Mouse (Mus musculus) CH12.LX (cell line): ENCODE data around the gene Gm5767. TPM values are rescaled to one million over a fixed set of nuclear protein-coding genes. Genes with fewer than 3 reads are reported as not detected.
A peak's percentile ranks its signal among the peaks of the same experiment; 100 is the strongest.

Source experiments
- DNase-seq: peaks from one replicate; pipeline ENCODE4 v3.0.0-alpha.2; 2013; ENCODE audit errors: extremely low read depth
- H3K27ac ChIP-seq: 2 replicates; pipeline ENCODE4 v1.5.1; 2012; ENCODE audit warnings: low read depth, mild to moderate bottlenecking, control low read depth, moderate library complexity; ENCODE audit not compliant: insufficient read depth
- H3K27me3 ChIP-seq: replicated peaks from 2 replicates; pipeline ENCODE3; 2012; ENCODE audit warnings: inconsistent platforms
- H3K36me3 ChIP-seq, 2 experiments: replicated peaks in 1 of 2; 2 replicates each; pipeline versions ENCODE3 to v1.6.1; 2012; ENCODE audit warnings: inconsistent platforms in 1 of 2, low read length in 1 of 2, mild to moderate bottlenecking in 1 of 2, mixed read lengths in 1 of 2, moderate library complexity in 1 of 2; ENCODE audit not compliant: control insufficient read depth in 1 of 2, insufficient read depth in 1 of 2
- H3K4me1 ChIP-seq, 2 experiments: 2 replicates each; pipeline ENCODE4 v1.6.1; 2012; ENCODE audit warnings: inconsistent platforms in 1 of 2, moderate library complexity in 1 of 2; ENCODE audit not compliant: insufficient read depth in 2 of 2, control insufficient read depth in 1 of 2
- H3K4me2 ChIP-seq: 2 replicates; pipeline ENCODE4 v1.6.1; 2012; ENCODE audit warnings: low read depth, mild to moderate bottlenecking, control low read depth; ENCODE audit not compliant: poor library complexity, insufficient read depth, severe bottlenecking
- H3K4me3 ChIP-seq, 3 experiments: fragments of 150-350 bp in 1 of 3; sonication (generic) in 1 of 3; replicated peaks in 1 of 3; 2 replicates each; pipeline versions ENCODE3 to v1.5.1; 2011 to 2012; ENCODE audit warnings: low read depth in 2 of 3, low read length in 2 of 3, mild to moderate bottlenecking in 2 of 3, moderate library complexity in 2 of 3, control low read depth in 1 of 3, improper control_type of control experiment in 1 of 3, inconsistent platforms in 1 of 3, mixed read lengths in 1 of 3; ENCODE audit not compliant: poor library complexity in 1 of 3
- H3K79me2 ChIP-seq: replicated peaks from 2 replicates; pipeline ENCODE4 v1.6.1; 2012; ENCODE audit warnings: mild to moderate bottlenecking, moderate library complexity; ENCODE audit not compliant: control insufficient read depth, poor library complexity, insufficient read depth, severe bottlenecking; ENCODE audit errors: extremely low read depth
- H3K9ac ChIP-seq: 2 replicates; pipeline ENCODE4 v1.6.1; 2012; ENCODE audit warnings: low read depth, mild to moderate bottlenecking, control low read depth, moderate library complexity; ENCODE audit not compliant: insufficient read depth
- H3K9me3 ChIP-seq: replicated peaks from 2 replicates; pipeline ENCODE3; 2012; ENCODE audit warnings: low read length, inconsistent platforms, mixed read lengths
- BHLHE40 ChIP-seq: IDR thresholded peaks from 2 replicates; pipeline ENCODE4 v1.6.1; 2011; ENCODE audit warnings: mild to moderate bottlenecking, low read depth, low read length, improper control_type of control experiment
- CHD2 ChIP-seq: IDR thresholded peaks from 2 replicates; pipeline ENCODE4 v1.6.1; 2011; ENCODE audit warnings: low read length, improper control_type of control experiment
- CTCF ChIP-seq, 2 experiments: IDR thresholded peaks in 1 of 2; conservative IDR thresholded peaks in 1 of 2; 2 replicates each; pipeline ENCODE4 v1.5.1; 2011 to 2012; ENCODE audit warnings: low read depth in 2 of 2, low read length in 2 of 2, improper control_type of control experiment in 1 of 2, inconsistent platforms in 1 of 2, mild to moderate bottlenecking in 1 of 2, moderate library complexity in 1 of 2
- ELF1 ChIP-seq: IDR thresholded peaks from 2 replicates; pipeline ENCODE4 v1.6.1; 2014; ENCODE audit warnings: low read depth, mild to moderate bottlenecking, inconsistent platforms, low read length, improper control_type of control experiment
- EP300 ChIP-seq: IDR thresholded peaks from 2 replicates; pipeline ENCODE4 v1.6.1; 2011; ENCODE audit warnings: low read length, improper control_type of control experiment
- GABPA ChIP-seq: IDR thresholded peaks from 2 replicates; pipeline ENCODE4 v1.6.1; 2012; ENCODE audit warnings: low read depth, low read length, improper control_type of control experiment, inconsistent platforms; ENCODE audit not compliant: insufficient replicate concordance
- IRF4 ChIP-seq: IDR thresholded peaks from 2 replicates; pipeline ENCODE4 v1.6.1; 2014; ENCODE audit warnings: low read depth, mild to moderate bottlenecking, inconsistent platforms, low read length, improper control_type of control experiment
- JUN ChIP-seq: IDR thresholded peaks from 2 replicates; pipeline ENCODE4 v1.6.1; 2011; ENCODE audit warnings: low read depth, mild to moderate bottlenecking, low read length, improper control_type of control experiment, moderate library complexity; ENCODE audit not compliant: insufficient read depth
- KAT2A ChIP-seq: IDR thresholded peaks from 2 replicates; pipeline ENCODE4 v1.6.1; 2012; ENCODE audit warnings: low read length, improper control_type of control experiment, inconsistent platforms; ENCODE audit not compliant: insufficient replicate concordance
- MAFK ChIP-seq: IDR thresholded peaks from 2 replicates; pipeline ENCODE4 v1.6.1; 2011; ENCODE audit warnings: low read length, improper control_type of control experiment; ENCODE audit not compliant: insufficient replicate concordance
- MAX ChIP-seq: IDR thresholded peaks from 2 replicates; pipeline ENCODE4 v1.6.1; 2011; ENCODE audit warnings: low read length, improper control_type of control experiment
- MAZ ChIP-seq: IDR thresholded peaks from 2 replicates; pipeline ENCODE4 v1.6.1; 2012; ENCODE audit warnings: low read depth, mild to moderate bottlenecking, inconsistent platforms, low read length, improper control_type of control experiment, moderate library complexity
- MEF2A ChIP-seq: IDR thresholded peaks from 2 replicates; pipeline ENCODE4 v1.6.1; 2014; ENCODE audit warnings: low read depth, mild to moderate bottlenecking, inconsistent platforms, low read length, improper control_type of control experiment, borderline replicate concordance
- MXI1 ChIP-seq: IDR thresholded peaks from 2 replicates; pipeline ENCODE4 v1.6.1; 2011; ENCODE audit warnings: mild to moderate bottlenecking, low read depth, low read length, improper control_type of control experiment
- MYC ChIP-seq: IDR thresholded peaks from 2 replicates; pipeline ENCODE4 v1.6.1; 2011; ENCODE audit warnings: low read depth, mild to moderate bottlenecking, improper control_type of control experiment, low read length
- NELFE ChIP-seq: IDR thresholded peaks from 2 replicates; pipeline ENCODE4 v1.6.1; 2011; ENCODE audit warnings: low read depth, low read length, improper control_type of control experiment
- NRF1 ChIP-seq: IDR thresholded peaks from 2 replicates; pipeline ENCODE4 v1.6.1; 2014; ENCODE audit warnings: low read depth, mild to moderate bottlenecking, inconsistent platforms, low read length, improper control_type of control experiment, moderate library complexity
- POLR2AphosphoS2 ChIP-seq: IDR thresholded peaks from 2 replicates; pipeline ENCODE4 v1.6.1; 2011; ENCODE audit warnings: low read depth, low read length, improper control_type of control experiment
- RAD21 ChIP-seq: IDR thresholded peaks from 2 replicates; pipeline ENCODE4 v1.6.1; 2011; ENCODE audit warnings: low read depth, mild to moderate bottlenecking, low read length, improper control_type of control experiment, moderate library complexity
- SIN3A ChIP-seq: IDR thresholded peaks from 2 replicates; pipeline ENCODE4 v1.6.1; 2012; ENCODE audit warnings: low read length, improper control_type of control experiment, inconsistent platforms
- SMC3 ChIP-seq: IDR thresholded peaks from 2 replicates; pipeline ENCODE4 v1.6.1; 2011; ENCODE audit warnings: low read depth, low read length, improper control_type of control experiment
- TCF12 ChIP-seq: IDR thresholded peaks from 2 replicates; pipeline ENCODE4 v1.6.1; 2014; ENCODE audit warnings: low read depth, mild to moderate bottlenecking, inconsistent platforms, low read length, improper control_type of control experiment
- USF2 ChIP-seq: conservative IDR thresholded peaks from 2 replicates; pipeline ENCODE4 v1.6.1; 2011; ENCODE audit warnings: low read depth, low read length, improper control_type of control experiment
- ZC3H11A ChIP-seq: IDR thresholded peaks from 2 replicates; pipeline ENCODE4 v1.6.1; 2012; ENCODE audit warnings: low read depth, mild to moderate bottlenecking, inconsistent platforms, low read length, improper control_type of control experiment
- ZMIZ1 ChIP-seq: IDR thresholded peaks from 2 replicates; pipeline ENCODE4 v1.6.1; 2012; ENCODE audit warnings: low read depth, mild to moderate bottlenecking, inconsistent platforms, low read length, improper control_type of control experiment
- ZNF384 ChIP-seq: IDR thresholded peaks from 2 replicates; pipeline ENCODE4 v1.6.1; 2012; ENCODE audit warnings: low read depth, low read length, improper control_type of control experiment, inconsistent platforms
- dilution Hi-C: fragments of 300-500 bp; cut with MboI; formaldehyde crosslinking; loops from 2 replicates; pipeline ENCODE4 v1.14.3; 2020; ENCODE audit warnings: low sequenced_read_pairs; ENCODE audit not compliant: extremely low pct_unique_long_range_greater_than_20kb, extremely low pct_ligation_motif_present
- in situ Hi-C: fragments of 300-500 bp; cut with MboI; formaldehyde crosslinking; loops from 3 replicates; pipeline ENCODE4 v1.14.3; 2019; ENCODE audit warnings: low sequenced_read_pairs, low pct_ligation_motif_present, low pct_unique_long_range_greater_than_20kb, mixed read lengths
- polyA plus RNA-seq: library from polyadenylated mRNA; unstranded; fragments of >175 nt; gene quantifications from 2 replicates; pipeline ENCODE4 v1.2.1, GENCODE M21; 2012; ENCODE audit warnings: low read depth; ENCODE audit not compliant: insufficient read length
- total RNA-seq, 2 experiments: library from RNA; depleted of rRNA; stranded (reverse); fragments of 300-350 nt in 1 of 2; fragments of >200 nt in 1 of 2; gene quantifications; 2 replicates each; pipeline ENCODE4 v1.2.3; 2012 to 2014

Gene Gm5767
- total and polyA plus RNA-seq, 3 experiments: not detected

- H3K27me3 ChIP-seq: peaks cover 15% of the 10 kb centered on the region
- H3K4me1 ChIP-seq: peaks cover 15 to 55% of the 10 kb centered on the region in 2 experiments
- no peak overlapping the region for H3K27ac ChIP-seq
- in situ Hi-C loops: loop anchor here (5.0 kb wide), 1 partner anchor 261 kb away; no protein-coding TSS in a partner anchor
- H3K4me3 ChIP-seq: no peak overlapping the region
- peaks cover 4 to 16% of the 10 kb centered on the region in 2 experiments for H3K36me3 ChIP-seq
- H3K9me3 ChIP-seq: no peaks in the 10 kb centered on the region
- dilution Hi-C loops: no loop called here
- DNase-seq: no peak
- no peak overlapping the region for H3K9ac ChIP-seq
- H3K4me2 ChIP-seq: peak overlapping the region; percentile 59; the same call in 1 of the 2 replicates
- TF ChIP-seq JUN (no peak), TCF12 (no peak), CTCF (conservative IDR thresholded peaks at IDR 0.05 in 1 of 2, IDR thresholded peaks at IDR 0.05 in 1 of 2; ENCODE audit: low read depth in 2 of 2, low read length in 2 of 2) (no peak), KAT2A (no peak), ELF1 (no peak), MXI1 (no peak), POLR2AphosphoS2 (no peak), ZMIZ1 (no peak), SMC3 (no peak), NRF1 (no peak), MAX (peak; percentile 44; the same call in 1 of the 2 replicates), IRF4 (no peak), MAZ (no peak), BHLHE40 (peak; percentile 89), SIN3A (no peak; the same call in 1 of the 2 replicates), EP300 (no peak), CHD2 (no peak), ZNF384 (peak; percentile 79)
- H3K79me2 ChIP-seq: no peaks in the 10 kb centered on the region
These were observed 7.2 kb upstream of the Gm5767 start for GRCm38 (mm10) chr16:8673343-8673742.

DNA sequence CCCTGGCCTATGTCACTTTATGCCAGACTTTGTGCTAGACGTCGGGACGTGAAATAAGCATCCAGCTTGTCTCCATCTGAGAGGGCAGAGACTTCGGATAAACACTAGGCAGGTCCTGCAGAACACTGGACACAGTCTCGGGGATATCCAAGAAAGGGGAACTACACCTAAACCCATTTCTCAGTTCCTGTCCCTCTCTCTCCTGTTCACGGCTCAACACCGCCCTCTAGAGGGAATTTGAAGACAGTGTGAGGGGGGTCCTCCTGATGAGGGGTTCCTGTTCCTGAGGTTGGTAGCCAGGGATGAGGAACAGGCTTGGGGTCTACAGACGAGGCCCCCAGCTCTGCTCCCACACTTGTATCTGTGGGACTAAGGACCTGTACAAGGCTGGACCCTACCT, 6.4 kb upstream of the Gm5767 start:
- DNase-seq: peak; percentile 94
- H3K4me2 ChIP-seq: peak overlapping the region; percentile 59
- in situ Hi-C loops (loop anchor here (5.0 kb wide), 1 partner anchor 262 kb away; no protein-coding TSS in a partner anchor), dilution Hi-C loops (no loop called here)
- peaks cover 14 to 46% of the 10 kb centered on the region in 2 experiments for H3K4me1 ChIP-seq
- peaks cover under 1 to 8% of the 10 kb centered on the region in 2 experiments for H3K36me3 ChIP-seq
- H3K4me3 ChIP-seq: peak overlapping the region in 1 of 3 experiments; percentile 9
- peaks cover 15% of the 10 kb centered on the region for H3K27me3 ChIP-seq
- no peaks in the 10 kb centered on the region for H3K79me2 ChIP-seq
- H3K27ac ChIP-seq: no peak overlapping the region
- peak; percentile 98 for TF ChIP-seq MAZ
- 0 out of 2 replicates have a peak, but pooled peaks have one; percentile 41 for TF ChIP-seq MYC
- TF ChIP-seq MAFK: no peak
- no peak for TF ChIP-seq JUN
- no peak for TF ChIP-seq MXI1
- no peak for TF ChIP-seq GABPA
- TF ChIP-seq MEF2A: 0 out of 2 replicates have a peak, but pooled peaks have one; percentile 53
- 0 out of 2 replicates have a peak, but pooled peaks have one; percentile 25 for TF ChIP-seq BHLHE40
- TF ChIP-seq SMC3: peak; percentile 96
- TF ChIP-seq ZNF384: no peak
- no peak for TF ChIP-seq USF2
- TF ChIP-seq ZC3H11A: peak; percentile 41; the same call in 1 of the 2 replicates
- peak; percentile 94 to 99 for TF ChIP-seq CTCF (conservative IDR thresholded peaks at IDR 0.05 in 1 of 2, IDR thresholded peaks at IDR 0.05 in 1 of 2; ENCODE audit: low read depth in 2 of 2, low read length in 2 of 2)
- peak; percentile 66 for TF ChIP-seq ELF1
- TF ChIP-seq NELFE: no peak; the same call in 1 of the 2 replicates
- peak; percentile 99 for TF ChIP-seq IRF4
- TF ChIP-seq RAD21: no peak; the same call in none of the 2 replicates
- peak; percentile 97 for TF ChIP-seq EP300
- TF ChIP-seq SIN3A: 0 out of 2 replicates have a peak, but pooled peaks have one; percentile 54
- no peak overlapping the region for H3K9ac ChIP-seq
- no peaks in the 10 kb centered on the region for H3K9me3 ChIP-seq
